Mouse (Mus musculus): ENCODE results near the gene Ercc4.

Gene Ercc4

DNA sequence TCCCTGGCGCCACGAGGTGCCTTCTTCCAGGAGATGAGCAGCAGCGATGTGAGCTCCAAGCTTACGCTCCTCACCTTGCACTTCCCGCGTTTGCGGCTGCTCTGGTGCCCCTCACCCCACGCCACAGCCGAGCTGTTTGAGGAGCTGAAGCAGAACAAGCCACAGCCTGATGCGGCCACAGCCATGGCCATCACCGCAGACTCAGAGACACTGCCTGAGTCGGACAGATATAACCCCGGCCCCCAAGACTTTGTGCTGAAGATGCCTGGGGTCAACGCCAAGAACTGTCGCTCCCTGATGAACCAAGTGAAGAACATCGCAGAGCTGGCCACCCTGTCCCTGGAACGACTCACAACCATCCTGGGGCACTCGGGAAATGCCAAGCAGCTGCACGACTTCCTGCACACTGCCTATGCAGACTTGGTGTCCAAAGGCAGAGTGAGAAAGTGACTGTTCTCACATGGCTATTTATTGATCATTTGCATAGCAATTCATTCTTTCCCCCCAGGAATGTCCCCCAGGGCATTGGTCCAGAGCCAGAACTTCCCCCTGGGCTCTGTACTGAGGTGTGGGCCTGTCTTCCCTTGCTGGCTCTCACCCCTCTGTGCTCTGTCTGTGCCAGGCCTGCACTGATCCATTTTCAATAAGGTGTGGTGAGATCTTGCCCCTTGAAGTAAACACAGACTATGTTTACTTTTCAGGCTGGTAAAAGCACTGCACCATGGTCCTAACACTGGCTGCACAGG lies 38.5 kb downstream of the Ercc4 start:
- DNase-seq (ENCODE audit: extremely low read depth, low read depth, low spot score) = no peak

DNA sequence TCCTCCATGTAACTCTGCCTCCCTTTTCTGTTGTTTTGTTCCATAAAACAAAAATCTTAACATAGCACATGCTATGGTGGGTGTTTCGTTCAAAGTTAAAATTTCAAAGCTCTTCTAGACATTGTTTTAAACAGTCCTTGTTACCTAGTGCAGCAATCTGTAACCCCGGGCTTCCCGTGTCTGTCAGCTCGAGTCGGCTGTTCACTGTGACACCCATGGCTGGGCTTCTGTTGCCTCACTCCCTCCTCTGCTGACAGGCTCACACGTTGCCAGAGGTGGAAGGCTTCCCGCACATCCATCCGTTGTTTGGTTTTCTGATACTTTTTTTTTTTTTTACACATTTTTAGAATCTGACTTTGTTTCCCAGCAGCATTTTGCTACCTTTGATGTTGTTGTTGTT lies 40.5 kb downstream of the Ercc4 start:
- no peak for DNase-seq (ENCODE audit: extremely low read depth, low read depth, low spot score)

DNA sequence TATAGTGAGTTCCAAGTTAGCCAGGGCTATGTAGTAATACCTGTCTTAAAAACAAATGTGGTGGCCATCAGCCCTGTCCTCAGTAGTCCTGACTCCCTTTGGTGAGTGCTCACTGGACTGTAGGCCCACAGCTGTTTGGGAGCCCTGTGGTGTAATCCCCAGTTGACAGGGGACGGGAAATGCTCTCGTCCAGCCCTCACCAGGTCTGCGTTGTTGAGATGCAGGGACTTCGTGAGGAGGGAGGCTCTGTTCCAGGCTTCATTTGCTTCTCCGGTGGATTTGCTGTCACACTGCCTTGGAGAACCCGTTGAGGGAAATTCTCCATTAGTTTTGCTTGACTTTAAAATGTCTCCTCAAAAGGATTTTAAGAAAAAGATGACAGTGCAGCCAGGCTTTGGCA lies 41.3 kb downstream of the Ercc4 start:
- no peak for DNase-seq (ENCODE audit: extremely low read depth, low read depth, low spot score)

DNA sequence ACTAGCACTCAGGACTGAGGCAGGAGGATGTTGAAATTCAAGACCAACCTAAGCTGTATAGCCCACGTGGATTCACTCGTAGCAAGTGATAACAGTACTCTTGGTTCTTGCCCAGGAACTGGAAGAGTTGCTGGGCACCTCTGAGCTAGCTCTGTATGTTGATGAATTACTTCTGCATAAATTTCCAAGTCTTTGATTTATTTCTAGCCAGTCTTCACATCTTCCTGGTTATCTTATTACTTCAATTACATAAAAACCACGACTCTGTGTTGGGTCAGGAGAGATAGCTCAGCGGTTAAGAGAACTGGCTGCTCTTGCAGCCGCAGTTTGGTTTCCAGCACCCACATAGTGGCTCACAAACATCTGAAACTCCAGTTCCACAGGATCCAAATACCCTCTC lies 43.0 kb downstream of the Ercc4 start:
- DNase-seq (ENCODE audit: extremely low read depth, low read depth, low spot score) = no peak

DNA sequence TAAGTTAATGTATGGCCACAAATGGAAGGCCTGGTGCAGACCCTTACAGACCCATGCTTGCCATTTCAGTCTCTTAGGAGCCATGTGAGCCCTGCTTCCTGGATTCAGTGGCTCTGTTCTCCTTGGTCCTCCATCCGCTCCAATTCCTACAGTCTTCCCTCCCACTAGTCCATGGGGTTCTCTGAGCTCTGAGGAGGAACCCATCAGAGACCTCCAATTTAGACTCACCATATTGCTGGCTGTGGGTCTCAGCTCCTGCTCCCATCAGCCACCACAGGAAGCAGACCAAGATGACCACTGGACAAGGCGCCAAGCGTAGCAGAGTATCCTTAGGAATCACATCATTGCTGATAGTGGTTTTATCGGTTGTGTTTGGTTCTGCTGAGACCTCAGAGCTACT lies 43.7 kb downstream of the Ercc4 start:
- no peak for DNase-seq (ENCODE audit: extremely low read depth, low read depth, low spot score)

DNA sequence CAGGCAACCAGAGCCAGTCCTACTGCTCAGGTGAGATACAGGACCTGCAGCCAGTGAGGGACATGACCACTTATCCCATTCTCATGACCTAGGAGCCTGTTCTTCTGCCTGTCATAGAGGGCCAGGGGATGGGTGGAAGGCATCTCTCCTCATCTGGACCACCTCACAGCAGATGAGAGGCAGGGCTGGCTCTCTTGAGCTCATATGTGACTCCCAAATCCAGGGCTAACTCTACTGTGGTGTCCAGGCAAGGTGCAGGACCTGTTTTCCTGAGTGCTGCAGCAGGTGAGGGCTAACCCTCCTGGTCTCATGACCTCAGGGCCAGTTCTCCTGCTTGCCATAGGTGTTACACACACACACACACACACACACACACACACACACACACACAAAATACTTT lies 44.9 kb downstream of the Ercc4 start:
- DNase-seq (ENCODE audit: extremely low read depth, low read depth, low spot score) = no peak

DNA sequence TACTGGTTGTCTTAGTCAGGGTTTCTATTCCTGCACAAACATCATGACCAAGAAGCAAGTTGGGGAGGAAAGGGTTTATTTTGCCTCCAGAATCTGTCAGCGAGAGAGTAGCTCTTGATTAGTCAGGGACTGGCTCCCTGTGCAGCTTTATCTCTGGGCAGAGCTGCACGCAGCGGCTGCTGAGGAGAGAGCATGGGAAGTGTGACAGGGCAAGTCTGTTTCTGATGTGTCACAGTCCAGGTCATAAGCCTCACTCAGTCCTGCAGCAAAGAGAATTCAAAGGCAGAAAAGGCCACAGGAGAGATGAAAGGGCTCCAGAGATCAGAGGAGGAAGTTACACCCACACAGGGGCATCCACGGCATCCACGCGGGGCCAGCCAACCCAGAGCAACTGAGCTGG lies 47.8 kb downstream of the Ercc4 start:
- DNase-seq (ENCODE audit: extremely low read depth, low read depth, low spot score) = no peak

DNA sequence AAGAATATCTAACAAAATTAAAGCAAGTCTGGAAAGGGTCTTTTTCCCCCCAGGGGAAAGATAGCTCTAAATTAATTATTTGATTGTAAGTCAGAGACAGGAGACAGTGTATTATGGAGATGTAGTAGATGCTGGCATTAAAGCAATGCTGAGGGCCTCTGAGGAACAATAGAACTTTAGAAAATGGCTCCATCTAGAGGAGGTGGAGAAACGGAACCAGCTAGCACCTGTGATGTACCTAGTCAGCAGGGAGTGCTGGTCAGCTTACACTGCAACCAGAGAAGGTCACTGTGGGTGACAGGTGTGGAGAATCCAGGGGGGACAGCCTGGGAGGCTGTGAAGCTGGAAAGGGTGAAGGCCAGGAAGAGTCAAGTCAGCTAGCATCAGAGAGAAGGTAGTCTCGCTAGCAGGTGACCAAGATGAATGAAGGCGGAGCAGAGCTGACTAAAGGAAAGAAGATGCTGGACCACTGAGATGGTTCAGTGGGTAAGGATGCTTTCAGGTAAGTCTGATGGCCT lies 48.7 kb downstream of the Ercc4 start:
- DNase-seq (ENCODE audit: extremely low read depth, low read depth, low spot score) = no peak

DNA sequence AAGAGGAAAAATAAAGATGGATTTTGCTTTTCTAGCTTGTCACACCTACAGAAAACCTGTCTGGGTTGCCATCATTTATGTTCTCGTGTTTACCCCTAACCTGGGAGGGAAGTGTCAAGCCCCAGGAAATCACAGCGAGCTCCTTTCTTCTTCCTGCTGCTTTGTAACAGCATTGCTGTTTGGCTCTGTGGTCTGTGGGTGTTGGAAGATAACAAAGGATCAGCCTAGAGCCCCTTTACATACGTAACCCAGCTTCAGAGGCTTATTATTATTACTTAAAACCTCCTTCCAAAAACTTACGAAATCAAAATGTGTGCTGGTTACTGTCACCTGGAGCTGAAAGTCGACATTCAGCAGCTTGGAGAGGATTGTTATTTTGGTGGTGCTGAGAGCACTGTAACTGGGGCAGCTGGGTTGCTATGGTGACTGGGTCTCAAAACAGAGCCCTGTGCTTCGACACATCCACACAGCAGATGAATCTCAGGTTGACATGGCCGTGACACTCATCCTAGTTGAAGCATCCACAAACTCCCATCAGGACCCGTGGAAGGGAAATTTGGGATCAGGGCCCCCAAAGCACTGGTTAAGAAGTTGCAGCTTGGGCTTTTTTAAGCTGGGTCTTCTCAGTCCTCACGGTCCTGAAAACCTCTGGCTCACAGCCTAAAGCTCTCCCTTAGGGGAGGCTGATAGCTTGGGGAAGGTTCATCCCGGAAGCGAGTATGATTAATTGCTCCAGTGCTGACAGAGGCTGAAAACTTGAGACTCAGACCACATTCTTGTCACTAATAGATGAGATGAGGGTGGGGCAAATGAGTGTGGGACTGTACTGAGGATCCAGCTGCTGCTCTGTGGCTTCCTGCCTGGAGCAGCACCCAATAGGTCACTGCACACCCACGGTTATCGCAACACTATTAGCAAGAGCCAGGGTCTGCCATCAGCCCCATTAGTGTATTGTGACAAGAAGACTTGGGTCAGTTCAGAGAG lies 49.7 kb downstream of the Ercc4 start:
- no peak for DNase-seq (ENCODE audit: extremely low read depth, low read depth, low spot score)

DNA sequence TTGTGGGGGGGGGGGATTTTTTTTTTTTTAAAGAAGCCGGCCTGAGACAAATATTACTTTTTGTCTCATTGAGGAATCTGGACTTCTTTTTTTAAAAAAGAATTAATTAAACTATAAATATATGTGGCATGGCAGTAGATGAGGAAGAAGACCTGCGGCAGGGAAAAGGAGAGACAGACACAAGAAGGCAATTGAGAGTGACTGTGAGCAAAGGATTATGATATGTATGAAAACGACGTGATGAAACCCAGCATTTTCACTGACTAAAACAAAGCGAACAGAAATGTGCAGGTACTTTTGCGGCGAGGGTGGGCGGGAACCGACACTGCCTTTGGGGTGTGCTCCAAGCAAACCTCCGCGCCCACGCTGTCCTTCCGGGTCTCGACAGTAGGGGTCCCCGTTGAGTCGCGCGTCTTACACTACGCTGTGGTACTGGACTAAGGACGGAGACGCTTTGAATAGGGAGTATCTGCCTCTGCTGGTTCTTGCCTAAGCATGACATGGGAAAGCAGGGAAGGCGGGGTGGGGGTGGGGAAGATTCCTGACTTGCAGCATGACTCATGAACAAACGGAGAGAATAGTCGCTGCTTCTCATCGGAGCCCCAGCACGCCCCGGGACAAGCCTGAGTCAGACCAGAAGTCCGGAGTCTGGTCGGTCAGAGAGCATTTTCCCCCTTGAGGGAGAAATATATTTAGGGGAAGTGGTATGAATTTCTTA lies 50.6 kb downstream of the Ercc4 start:
- DNase-seq (ENCODE audit: extremely low read depth, low read depth, low spot score) = peak; percentile 80

DNA sequence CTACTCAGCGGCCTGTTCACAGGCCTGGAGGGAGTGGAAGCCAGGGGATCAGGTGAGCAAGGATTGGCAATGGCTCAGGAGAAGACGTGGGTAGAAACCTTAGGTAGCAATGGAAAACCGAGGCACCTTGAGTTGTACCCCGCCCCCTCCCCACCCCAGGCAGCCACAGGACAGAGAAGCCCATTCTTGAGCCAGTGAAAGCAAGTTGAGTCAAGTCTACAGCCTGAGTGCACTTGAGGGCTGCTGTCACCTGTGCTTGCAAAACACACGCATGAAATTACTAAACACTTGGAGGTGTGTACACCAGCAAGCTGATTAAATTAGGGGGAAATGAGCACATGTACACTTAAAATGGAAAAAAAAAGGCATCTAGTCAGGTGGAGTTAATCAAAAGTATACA lies 52.0 kb downstream of the Ercc4 start:
- peak; percentile 93 for DNase-seq (ENCODE audit: extremely low read depth, low read depth, low spot score)

DNA sequence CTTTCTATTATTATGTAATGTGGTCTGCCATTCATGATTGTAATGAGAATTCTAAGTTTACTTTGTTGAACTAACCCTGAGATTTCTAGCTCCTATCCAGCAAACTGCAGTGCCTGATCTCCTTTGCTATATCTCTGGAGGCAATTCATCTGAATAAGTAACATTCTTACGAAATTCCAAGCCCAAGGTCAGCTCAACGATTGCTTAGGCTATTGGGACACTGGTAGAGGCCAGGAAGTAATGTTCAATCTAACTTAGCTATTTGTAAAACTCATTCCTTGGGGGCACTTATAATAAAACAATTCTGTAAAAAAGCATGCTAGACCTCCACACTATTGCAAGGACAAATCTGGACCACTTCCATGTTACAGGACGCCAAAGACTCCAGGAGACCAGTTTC lies 58.2 kb downstream of the Ercc4 start:
- DNase-seq (ENCODE audit: extremely low read depth, low read depth, low spot score) = no peak

DNA sequence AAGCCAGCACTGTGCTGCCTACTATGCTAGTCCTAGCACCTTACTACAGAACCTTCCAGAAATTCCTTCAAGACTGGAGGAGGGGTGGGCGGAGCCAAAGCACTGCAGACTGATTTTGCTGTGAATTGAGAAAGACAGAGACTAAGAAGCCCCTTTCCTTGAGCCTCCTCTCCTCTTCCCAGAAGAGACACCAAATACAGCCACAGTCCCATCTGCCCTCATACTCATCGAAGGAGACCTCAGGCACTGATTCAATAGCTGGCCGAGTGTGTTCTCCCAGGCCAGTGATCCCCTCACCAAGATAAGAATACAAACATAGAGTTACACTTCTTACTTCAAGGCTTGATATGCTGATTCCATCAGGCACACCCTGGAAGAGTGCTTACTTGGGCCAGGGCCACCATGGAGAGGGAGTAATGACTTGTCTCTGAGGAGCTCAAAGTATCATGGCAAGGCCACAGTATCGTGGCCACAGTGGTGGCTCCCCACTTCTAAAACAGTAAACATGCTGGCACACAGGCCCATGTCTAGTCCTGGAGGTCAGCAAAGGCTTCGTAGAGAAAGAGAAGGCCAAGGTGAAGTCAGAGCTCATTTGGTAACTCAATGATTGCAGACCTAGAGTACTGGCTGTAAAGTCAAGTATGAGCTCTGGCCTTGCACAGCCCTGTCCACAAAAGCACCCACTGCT lies 63.7 kb downstream of the Ercc4 start:
- DNase-seq (ENCODE audit: extremely low read depth, low read depth, low spot score) = no peak

DNA sequence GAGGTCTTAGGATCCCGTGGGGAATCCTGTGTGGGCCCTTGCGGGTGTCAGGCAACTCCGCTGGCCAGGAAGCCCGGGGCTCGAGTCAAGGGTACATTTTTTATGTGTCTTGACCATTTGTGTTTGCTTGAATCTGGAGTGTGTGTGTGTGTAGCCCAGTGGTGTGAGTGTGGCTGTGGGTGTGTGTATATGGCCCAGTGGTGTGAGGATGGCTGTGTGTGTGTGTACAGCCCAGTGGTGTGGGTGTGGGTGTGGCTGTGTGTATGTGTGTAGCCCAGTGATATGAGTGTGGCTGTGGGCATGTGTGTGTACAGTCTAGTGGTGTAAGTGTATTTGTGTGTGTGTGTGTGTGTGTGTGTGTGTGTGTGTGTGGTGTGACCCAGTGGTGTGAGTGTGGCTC lies 73.0 kb downstream of the Ercc4 start:
- no peak for DNase-seq (ENCODE audit: extremely low read depth, low read depth, low spot score)

DNA sequence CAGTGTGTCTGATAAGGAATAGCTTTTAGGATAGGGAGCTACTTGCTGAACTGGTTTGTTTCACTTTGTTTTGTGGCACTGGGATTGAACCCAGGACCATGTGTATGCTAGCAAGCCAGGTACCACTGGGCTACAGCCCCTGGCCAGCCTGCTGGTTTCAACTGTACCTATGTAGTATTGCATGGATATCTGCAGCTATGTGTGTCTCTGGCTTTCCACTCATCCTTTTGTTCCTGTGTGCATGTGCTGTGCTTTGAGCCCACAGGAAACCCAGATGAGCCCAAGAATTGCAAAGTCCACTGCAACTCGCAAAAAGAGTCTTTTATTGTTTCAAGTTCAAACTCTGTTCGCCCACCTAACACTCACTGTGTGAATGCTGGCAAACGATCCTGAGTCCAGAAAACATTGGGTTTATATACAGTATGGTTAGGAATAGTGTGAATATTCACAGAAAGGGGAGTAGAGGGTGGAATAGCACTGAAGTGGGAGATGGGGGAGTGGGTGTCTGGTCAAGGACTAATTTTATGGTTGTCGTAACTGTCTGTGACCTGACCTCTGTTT lies 73.8 kb downstream of the Ercc4 start:
- DNase-seq (ENCODE audit: extremely low read depth, low read depth, low spot score) = no peak

DNA sequence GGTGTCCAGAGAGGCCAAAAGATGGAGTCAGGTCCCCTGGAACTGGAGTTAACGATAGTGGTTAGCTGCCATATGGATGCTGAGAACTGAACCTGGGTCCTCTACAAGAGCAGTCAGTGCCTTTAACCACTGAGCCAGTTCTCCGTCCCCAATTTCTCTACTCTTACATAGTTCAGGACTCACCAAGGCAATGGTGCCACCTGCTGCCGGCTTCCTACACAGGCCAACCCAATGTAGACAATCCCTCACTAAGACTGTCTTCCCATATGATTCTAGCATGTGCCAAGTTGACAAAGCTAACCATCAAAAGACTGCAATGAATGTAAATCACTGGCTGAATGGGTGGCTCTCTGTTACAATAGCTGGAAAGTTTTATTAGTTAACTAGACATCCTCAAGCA lies 74.9 kb downstream of the Ercc4 start:
- no peak for DNase-seq (ENCODE audit: extremely low read depth, low read depth, low spot score)

DNA sequence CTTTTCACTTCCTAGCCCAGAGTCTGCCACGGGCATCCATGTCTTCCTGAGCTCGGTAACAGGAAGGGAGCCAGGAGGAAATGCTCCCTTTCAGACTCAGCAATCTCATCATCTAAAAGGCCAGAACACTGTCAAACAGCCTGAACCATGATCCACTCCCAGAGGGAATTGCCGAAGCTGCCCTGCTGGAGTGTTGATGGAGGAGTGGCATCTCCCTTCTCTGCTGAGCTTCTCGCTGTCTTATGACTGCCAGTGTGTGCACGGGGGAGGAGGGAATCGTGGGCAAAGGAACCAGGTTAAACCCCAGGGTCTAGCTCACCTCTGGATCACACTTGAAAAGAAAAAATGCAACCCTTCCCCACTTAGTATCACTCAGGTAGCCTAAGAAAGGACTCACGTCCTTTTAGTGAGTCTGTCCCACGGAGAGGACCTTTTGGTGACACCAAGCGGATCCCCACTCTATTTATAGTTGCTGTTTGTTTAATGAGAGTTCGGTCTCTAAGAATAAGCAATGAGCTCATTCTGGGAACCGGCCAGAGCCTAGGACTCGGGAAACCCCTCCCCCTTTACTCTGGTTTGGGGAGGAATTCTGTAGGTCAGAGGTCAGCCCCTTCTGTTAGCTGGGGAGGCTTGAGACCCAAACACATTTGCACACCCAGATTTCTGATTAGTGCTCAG lies 80.1 kb downstream of the Ercc4 start:
- no peak for DNase-seq (ENCODE audit: extremely low read depth, low read depth, low spot score)

DNA sequence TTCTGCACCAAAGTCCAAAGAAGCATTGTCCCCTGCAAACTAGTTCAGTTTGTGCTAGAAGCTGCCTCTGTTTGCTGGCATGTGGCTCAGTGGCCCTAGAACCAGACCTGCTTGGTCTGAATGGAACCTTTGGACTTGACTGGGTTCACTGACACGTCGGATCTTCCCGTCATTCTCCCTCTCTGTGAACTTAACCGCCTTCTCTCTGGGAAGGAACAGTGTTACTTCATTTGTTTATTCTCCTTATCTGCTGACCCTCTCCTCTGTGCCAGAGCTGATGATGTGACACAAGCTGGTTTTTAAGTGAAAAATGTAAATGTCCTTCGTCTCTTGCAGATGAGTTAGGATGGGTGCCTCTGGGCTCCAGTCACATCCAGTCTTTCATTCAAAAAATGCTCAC lies 81.0 kb downstream of the Ercc4 start:
- no peak for DNase-seq (ENCODE audit: extremely low read depth, low read depth, low spot score)

DNA sequence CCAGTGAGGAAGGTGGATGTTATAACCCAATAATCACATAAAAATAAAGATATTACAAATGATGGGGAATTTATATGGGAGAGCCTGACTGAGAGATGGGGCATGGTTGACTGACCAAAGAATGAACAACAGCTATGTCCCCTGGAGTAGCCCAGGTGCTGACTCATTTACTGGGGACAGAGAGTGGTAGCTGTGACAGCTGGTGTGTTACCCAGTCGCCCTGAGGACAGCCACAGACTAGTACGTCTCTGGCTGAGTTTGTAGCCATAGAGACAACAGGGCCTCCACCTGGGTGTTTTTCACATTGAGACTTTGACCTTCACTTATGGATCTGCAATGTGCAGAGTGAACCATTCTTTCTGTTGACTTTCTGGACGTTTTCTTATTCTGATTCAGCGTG lies 81.7 kb downstream of the Ercc4 start:
- no peak for DNase-seq (ENCODE audit: extremely low read depth, low read depth, low spot score)

DNA sequence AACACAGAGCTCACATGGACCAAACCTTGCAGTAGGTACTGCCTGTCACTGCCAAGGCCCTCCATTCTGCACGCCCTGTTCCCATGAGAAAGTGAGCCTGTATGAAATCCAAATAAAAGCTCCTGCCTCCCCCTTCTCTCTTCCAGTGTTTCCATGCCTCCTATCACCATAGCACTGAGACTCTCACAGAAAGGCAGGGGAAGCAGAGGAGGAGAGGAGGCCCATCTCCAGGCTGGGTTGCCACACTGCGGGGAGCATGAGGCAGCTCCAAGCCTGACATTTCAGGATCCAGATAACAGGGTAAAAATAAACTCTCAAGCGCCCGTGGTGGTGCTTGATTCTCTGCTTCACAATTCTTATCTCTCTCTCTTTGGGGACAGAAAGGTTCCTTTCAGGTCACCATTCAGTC lies 84.2 kb downstream of the Ercc4 start:
- DNase-seq (ENCODE audit: extremely low read depth, low read depth, low spot score) = no peak

Measured in fat pad, adult 2 months (tissue).